Mouse (Mus musculus): Measurements from ENCODE around the gene Rtn4rl1. TPM values are rescaled to one million over a fixed set of nuclear protein-coding genes. Genes with fewer than 3 reads are reported as not detected.
A peak's percentile ranks its signal among the peaks of the same experiment; 100 is the strongest.

Gene Rtn4rl1
- polyA plus RNA-seq, 1 experiment from 2014 or later = 2.9 TPM

DNA sequence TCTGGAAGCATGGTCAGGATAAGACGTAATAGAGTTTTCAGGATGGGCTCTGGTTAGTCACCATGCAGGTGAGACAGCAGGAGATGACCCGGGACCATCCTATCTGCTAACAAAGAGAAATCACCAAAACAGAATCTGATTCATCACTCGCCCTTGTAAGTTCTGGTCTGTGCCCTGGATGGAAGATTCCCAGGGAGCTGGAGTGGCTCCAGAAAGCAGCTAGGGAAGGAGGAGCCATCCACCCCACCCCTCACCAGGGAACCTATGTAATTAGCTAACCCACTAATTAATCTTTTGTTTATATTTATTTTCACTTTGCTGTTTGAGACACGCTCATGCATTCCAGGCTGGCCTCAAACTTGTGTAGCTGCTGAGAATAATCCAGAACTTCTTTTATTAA, 38.9 kb downstream of the Rtn4rl1 start:
- H3K27me3 ChIP-seq (ENCODE audit: control insufficient read depth, insufficient read depth, low read depth, low read length) = peaks cover 19% of the 10 kb centered on the region
- H3K4me3 ChIP-seq (ENCODE audit: low read length) = no peak overlapping the region
- H3K27ac ChIP-seq (ENCODE audit: low read length) = no peak overlapping the region
- H3K4me2 ChIP-seq (ENCODE audit: low read depth, low read length) = no peak overlapping the region
- WGBS = 58% methylated on average over 4 of the region's 4 CpGs
- ATAC-seq (ENCODE audit: low read depth) = no peak
- no peaks in the 10 kb centered on the region for H3K4me1 ChIP-seq (replicated peaks; ENCODE audit: control insufficient read depth, insufficient read depth, low read length)
- H3K36me3 ChIP-seq (ENCODE audit: control insufficient read depth, insufficient read depth, low read length) = no peaks in the 10 kb centered on the region
- no peak overlapping the region for H3K9ac ChIP-seq (ENCODE audit: low read length)
- H3K9me3 ChIP-seq (ENCODE audit: control insufficient read depth, low read length) = no peaks in the 10 kb centered on the region

DNA sequence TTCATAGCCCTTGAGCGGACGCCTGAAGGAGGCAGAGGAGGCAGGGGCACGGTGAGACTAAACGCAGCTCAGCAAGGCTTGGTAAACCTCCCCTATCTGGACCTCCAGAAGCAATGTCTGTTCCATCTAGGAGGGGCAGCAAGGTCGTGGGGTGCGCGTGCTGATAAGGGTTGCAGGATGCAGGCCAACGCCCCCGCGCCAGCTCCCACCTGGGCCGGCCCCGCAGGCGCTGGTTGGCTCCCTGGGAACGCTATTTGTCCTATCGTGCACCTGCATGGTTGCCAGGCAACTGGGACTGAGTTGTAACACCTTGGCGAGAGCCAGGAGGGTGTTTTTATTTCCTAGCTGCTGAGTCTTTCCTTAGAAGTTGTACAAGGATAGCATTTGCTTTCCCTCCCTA, 41.2 kb downstream of the Rtn4rl1 start:
- H3K27ac ChIP-seq (ENCODE audit: low read length) = no peak overlapping the region
- H3K4me1 ChIP-seq (replicated peaks; ENCODE audit: control insufficient read depth, insufficient read depth, low read length) = no peaks in the 10 kb centered on the region
- no peak overlapping the region for H3K4me3 ChIP-seq (ENCODE audit: low read length)
- H3K9me3 ChIP-seq (ENCODE audit: control insufficient read depth, low read length) = no peaks in the 10 kb centered on the region
- ATAC-seq (ENCODE audit: low read depth) = peak; percentile 59; the same call in 1 of the 2 replicates
- no peak overlapping the region for H3K9ac ChIP-seq (ENCODE audit: low read length)
- no peaks in the 10 kb centered on the region for H3K36me3 ChIP-seq (ENCODE audit: control insufficient read depth, insufficient read depth, low read length)
- H3K4me2 ChIP-seq (ENCODE audit: low read depth, low read length) = peak overlapping the region; percentile 21; the same call in 1 of the 2 replicates
- H3K27me3 ChIP-seq (ENCODE audit: control insufficient read depth, insufficient read depth, low read depth, low read length) = peaks cover 19% of the 10 kb centered on the region
- WGBS = 4% methylated on average over 16 of the region's 16 CpGs

DNA sequence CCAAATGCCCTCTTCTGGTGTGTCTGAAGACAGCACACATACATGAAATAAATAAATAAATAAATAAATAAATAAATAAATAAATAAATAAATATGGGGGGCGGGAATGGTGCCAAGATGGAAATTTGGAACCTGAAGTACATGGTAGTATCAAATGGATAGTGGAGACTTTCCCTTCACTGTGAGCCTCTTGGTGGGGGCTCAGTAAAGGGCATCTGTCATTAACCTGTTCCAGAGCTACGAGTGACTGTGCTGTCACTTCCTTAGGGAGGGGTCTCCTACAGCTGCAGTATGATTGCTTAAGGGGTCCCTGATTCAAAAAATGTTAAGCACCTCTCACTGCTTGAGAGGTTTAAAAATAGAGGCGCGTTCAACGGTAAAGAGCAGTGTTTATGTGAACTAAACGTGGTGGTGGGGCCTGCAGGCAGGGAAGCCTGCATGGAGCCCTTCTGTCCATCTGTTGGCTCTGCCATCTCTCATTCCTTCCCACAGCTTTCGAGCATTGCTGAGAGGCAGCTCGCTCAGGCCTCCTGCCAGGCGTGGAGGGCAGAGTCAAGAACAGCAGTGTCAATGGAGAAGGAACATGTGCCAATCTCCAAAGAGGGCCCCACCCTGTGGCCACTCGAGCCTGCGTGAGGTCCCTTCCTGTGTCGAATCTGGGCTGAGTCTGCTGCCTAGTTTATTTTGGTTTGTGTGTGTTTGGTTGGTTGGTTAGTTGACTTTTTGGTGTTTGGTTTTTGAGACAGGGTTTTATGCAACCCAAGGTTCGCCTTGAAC, 46.8 kb downstream of the Rtn4rl1 start:
- Histone ChIP-seq H3K4me3 (ENCODE audit: low read length) (no peak overlapping the region), H3K9me3 (ENCODE audit: control insufficient read depth, low read length) (no peaks in the 10 kb centered on the region), H3K27ac (ENCODE audit: low read length) (peak overlapping the region; percentile 70), H3K4me2 (ENCODE audit: low read depth, low read length) (no peak overlapping the region), H3K27me3 (ENCODE audit: control insufficient read depth, insufficient read depth, low read depth, low read length) (peaks cover 2% of the 10 kb centered on the region; the same call in 1 of the 2 replicates), H3K36me3 (ENCODE audit: control insufficient read depth, insufficient read depth, low read length) (no peaks in the 10 kb centered on the region), H3K9ac (ENCODE audit: low read length) (no peak overlapping the region), H3K4me1 (replicated peaks; ENCODE audit: control insufficient read depth, insufficient read depth, low read length) (peaks cover 13% of the 10 kb centered on the region)
- peak; percentile 73 for ATAC-seq (ENCODE audit: low read depth)
- 37% methylated on average over 13 of the region's 13 CpGs for WGBS

DNA sequence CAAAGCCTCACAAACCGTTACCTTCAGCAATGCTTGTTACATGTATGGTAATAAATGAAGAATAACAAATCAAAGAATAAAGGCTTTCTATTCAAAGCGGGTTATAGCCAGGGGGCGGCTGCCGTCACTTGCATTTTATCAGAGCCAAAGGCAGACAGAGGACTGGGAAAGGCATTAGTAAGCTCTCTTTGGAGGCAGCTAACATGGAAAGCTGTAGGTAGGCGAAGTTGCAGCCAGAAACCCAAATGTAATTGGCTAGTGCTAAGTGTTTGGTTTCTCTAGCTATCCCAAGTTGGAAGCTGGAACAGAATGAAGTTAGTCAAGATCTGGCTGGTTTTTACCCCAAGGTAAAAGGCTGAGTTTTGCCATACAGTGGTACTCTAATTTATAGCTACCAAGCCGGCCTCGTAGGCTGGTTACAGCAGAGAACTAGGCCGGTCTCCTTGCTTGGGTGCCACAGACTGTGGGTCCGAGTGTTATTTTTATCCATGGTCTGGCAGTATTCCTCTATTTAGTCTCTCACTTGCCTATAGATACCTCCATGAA, 49.2 kb downstream of the Rtn4rl1 start:
- no peak overlapping the region for H3K9ac ChIP-seq (ENCODE audit: low read length)
- WGBS = 87% methylated on average over 9 of the region's 9 CpGs

DNA sequence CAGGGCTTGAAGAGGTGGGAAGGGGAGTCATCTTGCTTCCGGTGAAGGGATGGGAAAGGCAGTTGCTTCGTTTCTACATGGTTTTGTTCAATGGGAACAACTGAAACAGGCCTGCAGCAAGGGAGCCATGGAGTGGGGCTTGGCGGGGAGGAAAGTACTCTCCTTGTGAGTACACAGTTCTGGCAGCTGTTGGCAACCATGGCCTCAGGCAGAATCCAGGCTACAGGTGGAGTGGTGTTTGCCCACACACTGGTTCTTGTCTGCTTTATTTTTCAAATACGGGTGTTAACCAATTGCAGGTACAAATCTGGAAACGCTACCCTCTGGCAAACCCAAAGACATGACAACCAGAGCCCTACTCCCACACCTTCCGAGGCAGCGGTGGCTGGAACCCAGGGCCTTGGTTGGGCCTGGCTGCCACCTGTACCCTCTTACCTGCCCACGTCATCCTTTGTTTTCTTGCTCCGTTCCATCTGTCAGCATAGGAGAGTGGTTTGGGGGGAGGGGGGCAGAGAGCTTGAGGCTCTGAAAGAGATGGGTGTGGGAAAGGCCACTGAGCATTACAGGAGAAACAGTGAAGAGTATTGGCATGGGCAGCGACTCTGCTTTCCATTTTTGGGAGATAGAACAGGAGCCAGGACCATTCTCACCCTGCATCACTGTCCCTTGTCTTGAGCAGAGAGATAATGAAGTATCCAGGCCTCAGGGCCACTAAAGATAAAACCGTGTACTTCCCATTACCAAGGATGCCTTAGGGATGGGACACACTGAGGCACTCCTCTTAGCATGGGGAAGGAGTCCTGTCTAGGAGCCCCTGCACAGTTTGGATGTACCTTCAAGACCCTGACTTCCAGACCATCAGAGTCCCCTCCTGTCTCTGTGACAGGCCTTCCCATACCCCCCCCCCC, 51.0 kb downstream of the Rtn4rl1 start:
- no peaks in the 10 kb centered on the region for H3K36me3 ChIP-seq (ENCODE audit: control insufficient read depth, insufficient read depth, low read length)
- H3K4me1 ChIP-seq (replicated peaks; ENCODE audit: control insufficient read depth, insufficient read depth, low read length) = peaks cover 31% of the 10 kb centered on the region
- no peaks in the 10 kb centered on the region for H3K9me3 ChIP-seq (ENCODE audit: control insufficient read depth, low read length)
- H3K4me3 ChIP-seq (ENCODE audit: low read length) = no peak overlapping the region
- peak overlapping the region; percentile 95 for H3K27ac ChIP-seq (ENCODE audit: low read length)
- H3K4me2 ChIP-seq (ENCODE audit: low read depth, low read length) = no peak overlapping the region
- H3K9ac ChIP-seq (ENCODE audit: low read length) = no peak overlapping the region
- 67% methylated on average over 11 of the region's 11 CpGs for WGBS
- H3K27me3 ChIP-seq (ENCODE audit: control insufficient read depth, insufficient read depth, low read depth, low read length) = no peaks in the 10 kb centered on the region
- no peak for ATAC-seq (ENCODE audit: low read depth)

More for the DNA sequence above, 49.2 kb downstream of the Rtn4rl1 start:
- no peaks in the 10 kb centered on the region for H3K9me3 ChIP-seq (ENCODE audit: control insufficient read depth, low read length)
- no peaks in the 10 kb centered on the region for H3K36me3 ChIP-seq (ENCODE audit: control insufficient read depth, insufficient read depth, low read length)
- no peak overlapping the region for H3K27ac ChIP-seq (ENCODE audit: low read length)
- ATAC-seq (ENCODE audit: low read depth) = no peak
- H3K4me2 ChIP-seq (ENCODE audit: low read depth, low read length) = no peak overlapping the region
- H3K4me3 ChIP-seq (ENCODE audit: low read length) = no peak overlapping the region
- H3K27me3 ChIP-seq (ENCODE audit: control insufficient read depth, insufficient read depth, low read depth, low read length) = no peaks in the 10 kb centered on the region
- peaks cover 29% of the 10 kb centered on the region for H3K4me1 ChIP-seq (replicated peaks; ENCODE audit: control insufficient read depth, insufficient read depth, low read length)

DNA sequence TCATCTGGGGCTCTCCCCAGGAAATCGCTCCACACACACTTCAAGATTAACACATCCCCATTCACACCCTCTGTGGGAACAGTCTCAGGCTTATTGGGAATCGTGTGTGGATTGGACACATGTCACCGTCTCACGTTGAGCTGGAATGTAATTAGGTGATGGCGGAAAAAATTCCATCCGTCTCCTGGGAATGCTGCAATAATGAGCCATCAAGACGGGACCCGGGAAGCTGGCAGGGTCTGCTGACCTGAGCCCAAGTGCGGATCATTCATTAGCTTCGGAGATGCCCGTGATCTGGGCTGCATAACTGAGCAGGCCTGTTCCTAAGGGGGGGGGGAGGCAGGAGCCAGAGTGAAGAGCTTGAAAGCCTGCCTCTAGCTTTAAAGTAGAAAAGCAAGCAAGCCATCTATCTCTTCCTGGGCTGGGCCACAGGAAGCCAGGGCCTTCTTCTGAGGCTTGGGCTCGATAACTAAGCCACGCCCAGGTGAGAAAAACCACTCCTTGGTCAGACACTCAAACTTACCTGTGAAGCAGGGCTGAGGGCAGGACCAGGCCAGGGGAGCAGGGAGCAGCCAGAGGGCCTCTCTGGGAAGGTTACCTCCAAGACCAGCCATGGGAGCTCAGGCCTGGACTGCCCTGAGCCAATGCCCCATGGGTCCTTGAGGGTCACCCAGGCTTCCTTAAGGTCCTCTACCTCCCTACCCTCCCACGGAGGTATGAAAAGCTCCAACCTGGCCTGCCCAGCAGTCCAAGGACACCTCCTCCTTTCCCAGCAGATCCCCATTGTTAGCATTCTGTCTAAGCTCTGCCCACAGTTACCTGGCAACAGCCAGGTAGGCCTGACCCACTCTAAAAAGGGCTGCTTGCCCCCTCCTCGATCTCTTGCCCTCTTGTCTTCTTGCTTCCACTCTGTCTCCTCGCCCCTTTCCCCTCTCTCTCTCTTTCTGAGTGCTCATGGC, 52.1 kb downstream of the Rtn4rl1 start:
- Histone ChIP-seq H3K4me3 (ENCODE audit: low read length) (no peak overlapping the region), H3K27me3 (ENCODE audit: control insufficient read depth, insufficient read depth, low read depth, low read length) (no peaks in the 10 kb centered on the region), H3K36me3 (ENCODE audit: control insufficient read depth, insufficient read depth, low read length) (no peaks in the 10 kb centered on the region), H3K27ac (ENCODE audit: low read length) (peak overlapping the region; percentile 95), H3K9me3 (ENCODE audit: control insufficient read depth, low read length) (no peaks in the 10 kb centered on the region), H3K9ac (ENCODE audit: low read length) (peak overlapping the region; percentile 50), H3K4me1 (replicated peaks; ENCODE audit: control insufficient read depth, insufficient read depth, low read length) (peaks cover 29% of the 10 kb centered on the region), H3K4me2 (ENCODE audit: low read depth, low read length) (peak overlapping the region; percentile 22; the same call in 1 of the 2 replicates)
- WGBS = 28% methylated on average over 16 of the region's 16 CpGs
- peak; percentile 71 for ATAC-seq (ENCODE audit: low read depth)

DNA sequence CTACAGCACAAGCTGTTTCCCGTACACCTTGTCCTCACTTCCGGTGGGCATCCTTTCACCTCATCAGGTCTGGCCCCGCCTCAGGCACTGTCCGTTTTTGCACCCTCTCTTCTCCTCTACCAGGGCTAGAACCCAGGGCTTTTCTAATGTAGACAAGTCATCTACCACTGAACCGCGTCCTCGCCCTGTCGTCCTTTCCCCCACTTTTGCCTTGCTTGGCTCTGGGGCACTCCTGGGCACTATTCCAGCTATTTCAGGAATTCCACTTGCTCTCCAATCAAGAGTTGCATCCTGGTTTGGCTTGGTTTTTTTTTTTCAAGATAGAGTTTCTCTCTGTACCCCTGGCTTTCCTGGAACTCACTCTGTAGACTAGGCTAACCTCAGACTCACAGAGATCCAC, 53.0 kb downstream of the Rtn4rl1 start:
- ATAC-seq (ENCODE audit: low read depth) = peak; percentile 53
- H3K4me3 ChIP-seq (ENCODE audit: low read length) = no peak overlapping the region
- peak overlapping the region; percentile 9; the same call in 1 of the 2 replicates for H3K4me2 ChIP-seq (ENCODE audit: low read depth, low read length)
- no peak overlapping the region for H3K9ac ChIP-seq (ENCODE audit: low read length)
- no peaks in the 10 kb centered on the region for H3K9me3 ChIP-seq (ENCODE audit: control insufficient read depth, low read length)
- peaks cover 29% of the 10 kb centered on the region for H3K4me1 ChIP-seq (replicated peaks; ENCODE audit: control insufficient read depth, insufficient read depth, low read length)
- 36% methylated on average over 8 of the region's 8 CpGs for WGBS
- H3K27me3 ChIP-seq (ENCODE audit: control insufficient read depth, insufficient read depth, low read depth, low read length) = no peaks in the 10 kb centered on the region
- H3K27ac ChIP-seq (ENCODE audit: low read length) = peak overlapping the region; percentile 95
- H3K36me3 ChIP-seq (ENCODE audit: control insufficient read depth, insufficient read depth, low read length) = no peaks in the 10 kb centered on the region

DNA sequence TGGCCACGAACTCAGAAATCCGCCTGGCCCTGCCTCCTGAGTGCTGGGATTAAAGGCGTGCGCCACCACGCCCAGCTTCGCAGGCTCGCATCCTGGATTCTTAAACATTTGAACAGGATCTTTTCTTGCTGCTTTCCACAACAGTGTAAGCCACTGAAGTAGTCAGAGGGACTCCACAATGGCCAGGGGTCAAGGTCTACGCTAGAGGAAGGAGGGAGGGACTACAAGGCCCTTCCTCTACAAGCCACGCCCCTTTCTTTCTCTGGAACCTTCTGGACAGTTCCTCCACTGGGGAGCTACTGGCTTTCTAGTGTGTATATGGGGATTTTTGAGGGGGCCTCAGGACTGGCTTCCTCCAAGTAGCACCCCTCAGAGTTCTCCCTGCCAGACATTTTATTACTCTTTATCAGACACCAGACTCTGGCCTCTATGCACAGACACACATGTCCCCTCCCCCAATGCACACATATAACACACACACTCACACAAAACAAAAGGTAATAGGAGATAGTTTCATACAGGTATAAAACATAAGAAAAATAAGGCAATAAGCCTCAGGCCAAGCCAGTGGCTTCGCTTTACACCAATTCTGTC, 53.7 kb downstream of the Rtn4rl1 start:
- Histone ChIP-seq H3K9me3 (ENCODE audit: control insufficient read depth, low read length) (no peaks in the 10 kb centered on the region), H3K9ac (ENCODE audit: low read length) (no peak overlapping the region), H3K36me3 (ENCODE audit: control insufficient read depth, insufficient read depth, low read length) (no peaks in the 10 kb centered on the region), H3K4me2 (ENCODE audit: low read depth, low read length) (no peak overlapping the region), H3K4me3 (ENCODE audit: low read length) (no peak overlapping the region), H3K27ac (ENCODE audit: low read length) (peak overlapping the region; percentile 41; the same call in 1 of the 2 replicates), H3K4me1 (replicated peaks; ENCODE audit: control insufficient read depth, insufficient read depth, low read length) (peaks cover 29% of the 10 kb centered on the region), H3K27me3 (ENCODE audit: control insufficient read depth, insufficient read depth, low read depth, low read length) (no peaks in the 10 kb centered on the region)
- ATAC-seq (ENCODE audit: low read depth) = no peak
- 91% methylated on average over 9 of the region's 10 CpGs for WGBS

Measured in lung, embryonic 16.5 days (tissue).